Mouse (Mus musculus): ENCODE measurements around the gene Cux1.

Cux1 gene

DNA sequence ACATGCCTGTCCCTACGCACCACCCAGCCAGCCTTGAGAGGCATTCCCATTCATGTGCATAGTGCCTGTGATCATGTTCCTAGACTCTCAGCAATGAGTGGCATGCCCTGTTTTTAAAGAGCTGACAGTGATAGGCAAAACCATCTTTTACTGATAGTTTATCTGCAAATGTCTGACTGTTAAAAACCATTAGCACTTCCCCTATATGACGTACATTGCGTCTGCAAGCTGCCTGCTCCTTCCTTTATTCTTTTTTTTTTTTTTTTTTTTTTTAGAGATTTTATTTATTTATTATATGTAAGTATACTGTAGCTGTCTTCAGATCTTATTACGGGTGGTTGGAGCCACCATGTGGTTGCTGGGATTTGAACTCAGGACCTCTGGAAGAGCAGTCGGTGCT lies 205.3 kb downstream of the Cux1 start:
- DNase-seq = no peak

DNA sequence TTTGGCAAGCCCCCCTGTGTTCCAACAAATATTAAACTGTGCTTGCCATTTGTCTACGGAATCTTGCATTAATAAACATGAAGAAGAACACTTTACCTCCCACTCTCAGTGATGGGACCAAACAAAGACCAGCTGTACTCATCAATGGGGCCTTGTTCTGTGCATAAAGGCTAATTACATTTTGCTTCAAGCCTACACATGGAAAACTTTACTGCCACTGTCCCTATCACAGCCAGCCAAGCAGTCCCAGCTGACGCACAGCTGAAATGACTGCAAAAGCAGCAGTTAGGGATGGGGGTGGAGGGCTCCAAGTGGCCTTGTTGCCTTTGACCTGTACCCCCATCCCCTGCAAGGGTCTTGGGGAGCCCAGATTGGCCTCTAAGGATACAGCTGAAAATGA lies 210.1 kb downstream of the Cux1 start:
- DNase-seq = no peak

GRCm38 (mm10) chr5:136355583-136356126 lies 211.6 kb downstream of the Cux1 start:
- DNase-seq = no peak

DNA sequence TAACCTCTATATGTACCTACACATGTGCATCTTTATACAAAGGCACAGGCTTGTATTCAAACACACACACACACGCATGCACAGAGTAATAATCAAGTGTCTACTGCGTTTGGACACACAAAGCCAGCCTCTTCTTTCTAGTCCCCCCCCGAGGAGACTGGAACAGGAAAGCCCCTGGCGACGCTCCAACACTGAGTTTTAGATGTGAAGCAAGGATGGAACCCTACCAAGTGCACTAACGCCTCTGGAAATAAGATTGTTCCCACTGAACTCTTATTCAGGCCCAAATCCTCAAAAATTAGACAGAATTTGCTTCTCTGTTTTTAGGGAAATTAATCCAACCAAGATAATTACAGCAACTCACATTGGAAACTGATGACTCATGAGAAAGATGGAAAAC lies 212.6 kb downstream of the Cux1 start:
- peak; percentile 24 for DNase-seq

DNA sequence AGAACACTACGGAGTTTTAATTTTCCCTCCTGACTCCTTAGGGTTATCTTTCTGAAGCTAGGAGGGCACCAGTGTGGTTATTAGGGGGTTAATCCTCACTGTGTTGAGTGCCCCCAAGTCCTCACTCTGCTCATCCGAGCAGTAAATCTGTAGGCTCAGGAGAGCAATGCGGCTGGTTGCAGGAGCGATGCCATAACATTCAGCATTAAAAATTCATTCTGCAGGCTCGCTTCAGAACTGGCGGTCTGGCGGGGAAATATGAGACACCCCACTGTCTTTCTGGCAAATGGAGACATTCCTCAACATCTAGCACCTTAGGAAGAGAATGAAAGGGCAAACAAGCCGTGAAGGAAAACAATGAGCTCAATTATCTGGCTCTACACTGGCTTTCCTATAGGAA lies 214.2 kb downstream of the Cux1 start:
- no peak for DNase-seq

DNA sequence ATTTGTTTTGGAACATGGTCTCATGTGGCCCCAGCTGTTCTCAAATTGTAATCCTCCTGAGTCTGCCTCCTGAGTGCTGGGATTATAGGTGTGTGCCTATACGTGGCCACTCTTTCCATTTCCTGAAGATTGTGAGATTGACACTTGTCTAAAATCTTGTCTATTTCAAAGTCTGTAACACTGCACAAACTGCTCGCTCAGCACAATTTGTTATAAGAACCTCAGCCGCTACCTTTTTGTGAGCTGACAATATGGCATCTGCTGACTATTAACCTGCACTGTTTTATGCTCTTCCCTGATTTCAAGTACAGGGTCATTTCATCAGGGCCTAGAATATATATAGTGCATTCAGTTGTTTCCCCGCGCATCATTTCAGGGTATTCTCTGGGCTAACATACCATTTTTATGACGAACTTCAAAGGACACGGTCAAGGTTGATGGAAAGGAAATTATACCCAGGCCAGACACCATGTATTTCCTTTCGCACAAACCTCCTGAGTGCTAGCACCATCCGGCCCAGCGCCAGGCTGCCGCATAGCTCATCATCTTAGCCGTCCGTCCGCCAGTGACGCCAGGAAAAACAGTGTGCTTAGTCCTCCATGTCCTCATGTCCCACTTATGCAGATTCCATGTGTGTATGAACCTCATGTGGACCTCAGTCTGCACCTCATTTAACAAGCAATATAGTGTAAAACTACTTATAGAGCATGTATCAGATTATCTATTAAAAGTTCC lies 224.0 kb downstream of the Cux1 start:
- DNase-seq = no peak

GRCm38 (mm10) chr5:136336798-136337527 lies 230.3 kb downstream of the Cux1 start:
- DNase-seq = peak; percentile 27

- DNase-seq = no peak
Measured at GRCm38 (mm10) chr5:136335681-136336080, 231.6 kb downstream of the Cux1 start.

GRCm38 (mm10) chr5:136334780-136335179 lies 232.5 kb downstream of the Cux1 start:
- DNase-seq = no peak

DNA sequence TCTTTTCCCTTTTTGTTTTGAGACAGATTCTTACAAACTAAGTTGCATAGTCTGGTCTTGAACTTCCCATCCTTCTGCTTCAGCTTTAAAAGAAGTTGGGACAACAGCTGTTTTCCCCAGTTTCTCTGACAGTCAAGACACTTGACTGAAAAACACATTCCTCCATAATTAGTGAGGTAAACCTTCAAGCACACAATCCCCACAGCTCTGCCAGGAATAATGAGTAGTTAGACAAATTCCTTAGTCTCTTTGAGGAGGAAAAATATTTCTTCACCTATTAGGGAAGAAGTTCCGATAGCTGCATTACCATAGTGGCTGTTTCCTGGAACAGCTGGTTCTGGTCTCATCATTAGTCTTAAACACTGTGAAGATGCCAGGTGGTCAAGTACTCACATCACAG lies 233.2 kb downstream of the Cux1 start:
- DNase-seq = no peak

- DNase-seq = no peak
Measured at GRCm38 (mm10) chr5:136332786-136333462, 234.4 kb downstream of the Cux1 start.

- no peak for DNase-seq
Measured at GRCm38 (mm10) chr5:136327736-136328135, 239.6 kb downstream of the Cux1 start.

- peak; percentile 11 for DNase-seq
Measured at GRCm38 (mm10) chr5:136326626-136327025, 240.7 kb downstream of the Cux1 start.

DNA sequence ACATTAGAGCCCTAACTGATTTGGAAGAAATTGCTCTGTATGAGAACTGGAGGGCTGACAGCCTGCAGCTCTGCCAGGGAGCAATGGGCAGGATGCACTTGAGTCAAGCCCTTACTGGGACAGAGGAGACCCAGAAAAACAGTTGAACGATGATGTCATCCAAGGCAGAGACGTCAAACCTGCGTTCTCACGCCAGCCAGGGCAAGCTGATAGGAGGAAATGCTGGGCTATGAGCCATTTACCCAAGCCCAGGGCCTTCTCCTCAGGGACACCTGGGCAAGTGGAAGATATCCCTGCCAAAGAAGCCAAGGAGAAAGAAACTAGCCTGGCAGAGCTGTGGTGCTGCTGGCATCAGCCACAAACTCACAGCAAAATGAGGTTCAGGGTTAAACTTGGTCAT lies 242.8 kb downstream of the Cux1 start:
- DNase-seq = no peak

DNA sequence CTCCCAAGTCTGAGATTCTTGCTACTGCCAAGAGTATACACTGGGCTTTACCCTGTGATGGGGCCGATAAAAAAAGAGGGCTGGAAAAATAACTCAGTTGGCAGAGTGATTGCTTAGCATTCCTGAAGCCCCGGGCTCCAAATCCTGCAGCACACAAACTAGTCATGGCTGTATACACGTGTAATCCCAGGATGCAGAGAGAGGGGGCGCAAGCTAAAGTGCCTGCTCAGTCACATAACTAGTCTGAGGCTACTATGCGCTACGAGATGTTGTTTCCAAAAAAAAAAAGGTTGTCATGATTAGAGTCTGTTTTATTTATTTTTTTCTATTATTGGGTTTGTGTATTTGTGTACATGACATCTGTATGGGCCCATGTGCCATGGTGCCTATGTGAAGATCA lies 245.9 kb downstream of the Cux1 start:
- peak; percentile 40 for DNase-seq

DNA sequence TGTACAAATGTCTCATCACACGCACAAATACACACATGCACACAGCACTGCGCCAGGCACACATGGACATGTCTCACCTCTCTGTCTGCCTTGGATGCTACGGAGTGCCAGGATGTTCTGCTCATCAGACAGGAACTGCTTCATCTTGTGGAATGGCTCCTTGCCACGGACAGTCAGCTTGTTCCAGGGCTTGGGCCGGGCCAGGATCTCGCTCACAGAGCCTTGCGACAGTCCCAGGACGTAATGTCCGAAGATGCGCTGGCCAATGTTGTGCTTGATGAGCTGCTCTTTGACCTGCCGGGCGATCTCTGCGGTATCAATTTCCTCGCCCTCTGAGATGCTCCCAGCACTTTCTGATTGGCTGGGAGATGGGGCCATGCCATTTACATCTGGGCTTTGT lies 254.7 kb downstream of the Cux1 start:
- DNase-seq = peak; percentile 21

- peak; percentile 13 for DNase-seq
Measured at GRCm38 (mm10) chr5:136312166-136312565, 255.1 kb downstream of the Cux1 start.

GRCm38 (mm10) chr5:136306254-136306653 lies 261.0 kb downstream of the Cux1 start:
- DNase-seq = no peak

DNA sequence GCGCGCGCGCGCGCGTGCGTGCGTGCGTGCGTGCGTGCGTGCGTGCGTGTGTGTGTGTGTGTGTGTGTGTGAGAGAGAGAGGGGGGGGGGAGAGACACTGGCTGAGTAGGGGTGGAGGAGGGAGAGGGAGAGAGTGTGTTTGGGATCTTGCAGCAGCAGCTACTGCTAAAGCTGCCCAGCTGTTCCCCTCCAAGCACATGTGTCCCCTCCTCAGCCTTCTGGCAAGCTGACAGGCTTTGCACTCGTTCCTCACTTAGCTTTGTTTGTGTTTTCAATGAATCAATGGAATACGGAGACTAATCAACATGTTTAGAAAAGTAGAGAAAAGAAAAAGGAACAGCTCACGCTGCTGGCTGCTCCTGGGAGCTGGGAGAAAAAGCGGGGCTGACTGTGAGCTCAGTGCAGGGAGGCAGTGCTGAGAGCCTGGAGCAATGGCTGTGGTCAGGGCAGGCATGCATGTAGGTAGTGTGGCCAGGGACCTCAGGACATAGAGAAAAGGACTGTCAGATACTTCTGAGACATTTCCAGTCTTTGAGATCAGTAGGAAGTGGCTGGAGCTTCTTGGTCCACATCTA lies 263.8 kb downstream of the Cux1 start:
- DNase-seq = peak; percentile 42

DNA sequence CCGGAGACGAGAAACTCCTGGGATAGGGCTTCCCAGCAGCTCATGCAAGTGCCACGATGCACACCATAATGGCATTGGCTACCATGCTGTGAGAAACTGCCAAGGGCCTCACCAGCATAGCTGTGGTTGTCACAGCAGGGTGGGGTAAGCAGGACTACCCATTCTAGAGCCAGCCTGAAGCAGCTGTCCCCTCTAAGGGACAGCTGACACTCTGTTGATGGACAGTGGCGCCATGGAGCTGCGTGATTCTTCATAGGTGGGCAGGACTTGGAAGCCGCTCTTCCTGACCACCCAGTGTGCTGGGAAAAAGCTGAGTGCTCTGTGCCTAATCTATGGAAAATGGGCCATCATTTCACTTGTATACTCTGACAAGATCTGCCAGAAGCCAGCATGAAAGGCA lies 266.4 kb downstream of the Cux1 start:
- no peak for DNase-seq

- no peak for DNase-seq
Measured at GRCm38 (mm10) chr5:136297691-136298090, 269.6 kb downstream of the Cux1 start.

- DNase-seq = no peak
Measured at GRCm38 (mm10) chr5:136296911-136297310, 270.4 kb downstream of the Cux1 start.

GRCm38 (mm10) chr5:136292971-136293418 lies 274.3 kb downstream of the Cux1 start:
- no peak for DNase-seq

All from lung, postnatal 14 days (tissue).